Mouse (Mus musculus) bone marrow, adult 2 months (tissue): ENCODE data around the gene Urad.

ENCODE experiments used
- CTCF ChIP-seq: fragments of 200-500 bp; IDR thresholded peaks from 2 replicates; pipeline ENCODE4 v1.5.1; 2011; ENCODE audit warnings: low read length, control low read depth; ENCODE audit not compliant: control insufficient read depth, insufficient read depth
- POLR2A ChIP-seq: fragments of 200-500 bp; IDR thresholded peaks from 2 replicates; pipeline ENCODE4 v1.6.1; 2011; ENCODE audit warnings: low read depth, mild to moderate bottlenecking, control low read depth, low read length, borderline replicate concordance; ENCODE audit not compliant: control insufficient read depth

GRCm38 (mm10) chr5:147302746-147303400, 19.4 kb downstream of the Urad start:
- TF ChIP-seq POLR2A (no peak), CTCF (no peak)
